Mouse (Mus musculus): ENCODE results near the gene Mad2l1bp.

Mad2l1bp gene

GRCm38 (mm10) chr17:46110402-46111289, 42.7 kb downstream of the Mad2l1bp start, which contains the start of gene Mrps18a:
Gene Mrps18a, plus strand, starts transcription at chr17:46110986.
- DNase-seq (ENCODE audit: low spot score in 2 of 2) = peak; percentile 86 to 88

- no peak for DNase-seq (ENCODE audit: low spot score in 2 of 2)
Measured at GRCm38 (mm10) chr17:46108286-46108685, 45.1 kb downstream of the Mad2l1bp start.

GRCm38 (mm10) chr17:46104487-46104886, 48.9 kb downstream of the Mad2l1bp start:
- no peak for DNase-seq (ENCODE audit: low spot score in 2 of 2)

GRCm38 (mm10) chr17:46102608-46103159, 50.7 kb downstream of the Mad2l1bp start:
- no peak for DNase-seq (ENCODE audit: low spot score in 2 of 2)

- no peak for DNase-seq (ENCODE audit: low spot score in 2 of 2)
Measured at GRCm38 (mm10) chr17:46101906-46102305, 51.4 kb downstream of the Mad2l1bp start.

- no peak for DNase-seq (ENCODE audit: low spot score in 2 of 2)
Measured at GRCm38 (mm10) chr17:46098525-46098924, 54.8 kb downstream of the Mad2l1bp start.
